Mouse (Mus musculus) intestine, embryonic 15.5 days (tissue): Measurements from ENCODE around the gene Def8. TPM values are rescaled to one million over a fixed set of nuclear protein-coding genes. Genes with fewer than 3 reads are reported as not detected.
A peak's percentile ranks its signal among the peaks of the same experiment; 100 is the strongest.
"Not testable (repeated sequence)": the region's sequence is repeated elsewhere in the genome, so short reads cannot be mapped to it uniquely, and the experiment has no call there.

Source experiments
- ATAC-seq: fragments of 200-750 bp; cut with Nextera tagmentation; 2 replicates; pipeline ENCODE4 v1.8.0; 2017; ENCODE audit warnings: moderate TSS enrichment, moderate library complexity
- H3K27ac ChIP-seq: fragments of 300-500 bp; sonication (generic); 2 replicates; pipeline ENCODE4 v1.5.1; 2015; ENCODE audit warnings: mild to moderate bottlenecking, inconsistent platforms
- H3K27me3 ChIP-seq: fragments of 300-500 bp; sonication (generic); replicated peaks from 2 replicates; pipeline ENCODE4 v1.6.1; 2015; ENCODE audit warnings: inconsistent platforms
- H3K36me3 ChIP-seq: fragments of 300-500 bp; sonication (generic); 2 replicates; pipeline ENCODE4 v1.6.1; 2015; ENCODE audit warnings: inconsistent platforms
- H3K4me1 ChIP-seq: fragments of 300-500 bp; sonication (generic); replicated peaks from 2 replicates; pipeline ENCODE4 v1.6.1; 2015; ENCODE audit warnings: inconsistent platforms
- H3K4me2 ChIP-seq: fragments of 300-500 bp; sonication (generic); replicated peaks from 2 replicates; pipeline ENCODE4 v1.6.1; 2015; ENCODE audit warnings: mild to moderate bottlenecking, inconsistent platforms
- H3K4me3 ChIP-seq: fragments of 300-500 bp; sonication (generic); replicated peaks from 2 replicates; pipeline ENCODE4 v1.5.1; 2015; ENCODE audit warnings: inconsistent platforms
- H3K9ac ChIP-seq: fragments of 300-500 bp; sonication (generic); 2 replicates; pipeline ENCODE4 v1.6.1; 2015; ENCODE audit warnings: inconsistent platforms
- H3K9me3 ChIP-seq: fragments of 300-500 bp; sonication (generic); 2 replicates; pipeline ENCODE4 v1.6.1; 2016; ENCODE audit warnings: inconsistent platforms
- WGBS: fragments of 180-500 bp; shearing (Covaris S2); methylation state at CpG from one replicate; pipeline ENCODE4 v1.1.7; 2015; 5-methylcytosine and 5-hydroxymethylcytosine counted together
- polyA plus RNA-seq: library from polyadenylated mRNA; unstranded; fragments of >200 nt; fragmentation: Nextera tagmentation; extraction: Ambion mirVana; gene quantifications from 2 replicates; pipeline ENCODE4 v1.2.1, GENCODE M21; 2015

Gene Def8
- polyA plus RNA-seq, 1 experiment from 2014 or later, result 26.0 TPM

GRCm38 (mm10) chr8:123404521-123404920 lies 18.8 kb upstream of the Def8 start:
- H3K27me3 ChIP-seq, result peaks cover 16% of the 10 kb centered on the region
- H3K36me3 ChIP-seq, result peaks cover 16% of the 10 kb centered on the region
- WGBS, result 60% methylated on average over 8 of the region's 8 CpGs
- H3K4me3 ChIP-seq, result no peak overlapping the region
- ATAC-seq, result no peak
- no peaks in the 10 kb centered on the region for H3K9me3 ChIP-seq
- H3K9ac ChIP-seq, result no peak overlapping the region
- no peaks in the 10 kb centered on the region for H3K4me1 ChIP-seq
- H3K27ac ChIP-seq, result no peak overlapping the region
- H3K4me2 ChIP-seq, result no peak overlapping the region

GRCm38 (mm10) chr8:123406786-123407185 lies 16.5 kb upstream of the Def8 start, which contains the start of gene Mc1r:
Mc1r (plus strand) TSS chr8:123407107.
- no peak within 1 kb of the TSS for H3K4me2 ChIP-seq
- H3K27me3 ChIP-seq, result peaks cover 39% of the 10 kb centered on the region
- H3K36me3 ChIP-seq, result peaks cover 6% of the 10 kb centered on the region; the same call in 1 of the 2 replicates
- no peak for ATAC-seq
- no peaks in the 10 kb centered on the region for H3K9me3 ChIP-seq
- peaks cover 9% of the 10 kb centered on the region for H3K4me1 ChIP-seq
- H3K27ac ChIP-seq, result no peak within 1 kb of the TSS
- 7% methylated on average over 4 of the region's 4 CpGs for WGBS
- no peak within 1 kb of the TSS for H3K9ac ChIP-seq
- no peak within 1 kb of the TSS for H3K4me3 ChIP-seq

- Histone ChIP-seq H3K27ac (no peak overlapping the region), H3K9ac (no peak overlapping the region), H3K27me3 (peaks cover 47% of the 10 kb centered on the region), H3K4me1 (peaks cover 9% of the 10 kb centered on the region), H3K36me3 (no peaks in the 10 kb centered on the region), H3K4me3 (no peak overlapping the region), H3K4me2 (no peak overlapping the region), H3K9me3 (no peaks in the 10 kb centered on the region)
- WGBS, result 85% methylated on average over 13 of the region's 13 CpGs
- no peak for ATAC-seq
Observed at GRCm38 (mm10) chr8:123407612-123408011, 15.7 kb upstream of the Def8 start.

- Histone ChIP-seq H3K9ac (no peak overlapping the region), H3K9me3 (no peaks in the 10 kb centered on the region), H3K4me2 (no peak overlapping the region), H3K4me3 (no peak overlapping the region), H3K36me3 (no peaks in the 10 kb centered on the region), H3K27ac (no peak overlapping the region), H3K4me1 (peaks cover 9% of the 10 kb centered on the region), H3K27me3 (peaks cover 59% of the 10 kb centered on the region)
- 70% methylated on average over 9 of the region's 9 CpGs for WGBS
- ATAC-seq, result no peak
Observed at GRCm38 (mm10) chr8:123408586-123409544, 14.5 kb upstream of the Def8 start.

GRCm38 (mm10) chr8:123410049-123410587 lies 13.2 kb upstream of the Def8 start:
- peaks cover 9% of the 10 kb centered on the region for H3K4me1 ChIP-seq
- no peak overlapping the region for H3K4me3 ChIP-seq
- no peak for ATAC-seq
- H3K9me3 ChIP-seq, result no peaks in the 10 kb centered on the region
- no peak overlapping the region for H3K27ac ChIP-seq
- H3K36me3 ChIP-seq, result no peaks in the 10 kb centered on the region
- WGBS, result 70% methylated on average over 8 of the region's 8 CpGs
- no peak overlapping the region for H3K4me2 ChIP-seq
- H3K27me3 ChIP-seq, result peaks cover 63% of the 10 kb centered on the region
- H3K9ac ChIP-seq, result no peak overlapping the region

- H3K4me3 ChIP-seq, result peak overlapping the region; percentile 25; the same call in 1 of the 2 replicates
Observed at GRCm38 (mm10) chr8:123410788-123411187, 12.5 kb upstream of the Def8 start.

GRCm38 (mm10) chr8:123411246-123411645 lies 12.1 kb upstream of the Def8 start, which contains the start of gene Tubb3:
Tubb3 (plus strand) TSS chr8:123411424.
- no peaks in the 10 kb centered on the region for H3K9me3 ChIP-seq
- peaks cover 63% of the 10 kb centered on the region for H3K27me3 ChIP-seq
- peaks cover 9% of the 10 kb centered on the region for H3K4me1 ChIP-seq
- ATAC-seq, result peak; percentile 82
- under 1% methylated on average over 29 of the region's 29 CpGs for WGBS
- H3K4me3 ChIP-seq, result peak within 1 kb of the TSS; percentile 25
- no peak within 1 kb of the TSS for H3K27ac ChIP-seq
- H3K4me2 ChIP-seq, result peak within 1 kb of the TSS; percentile 57
- no peaks in the 10 kb centered on the region for H3K36me3 ChIP-seq
- no peak within 1 kb of the TSS for H3K9ac ChIP-seq

More at GRCm38 (mm10) chr8:123410788-123411187, 12.5 kb upstream of the Def8 start:
- WGBS, result 12% methylated on average over 11 of the region's 11 CpGs
- no peak overlapping the region for H3K27ac ChIP-seq
- H3K9me3 ChIP-seq, result no peaks in the 10 kb centered on the region
- peak overlapping the region; percentile 57 for H3K4me2 ChIP-seq
- H3K9ac ChIP-seq, result no peak overlapping the region
- peaks cover 9% of the 10 kb centered on the region for H3K4me1 ChIP-seq
- H3K27me3 ChIP-seq, result peaks cover 63% of the 10 kb centered on the region
- no peaks in the 10 kb centered on the region for H3K36me3 ChIP-seq
- no peak for ATAC-seq

- H3K4me3 ChIP-seq, result peak overlapping the region; percentile 25
- H3K4me2 ChIP-seq, result peak overlapping the region; percentile 57
- no peak overlapping the region for H3K27ac ChIP-seq
- WGBS, result 11% methylated on average over 16 of the region's 16 CpGs
- H3K4me1 ChIP-seq, result peaks cover 9% of the 10 kb centered on the region
- ATAC-seq, result no peak
- H3K27me3 ChIP-seq, result peaks cover 63% of the 10 kb centered on the region
- no peak overlapping the region for H3K9ac ChIP-seq
- H3K36me3 ChIP-seq, result no peaks in the 10 kb centered on the region
- H3K9me3 ChIP-seq, result no peaks in the 10 kb centered on the region
Observed at GRCm38 (mm10) chr8:123411781-123412327, 11.5 kb upstream of the Def8 start.

GRCm38 (mm10) chr8:123412560-123413170 lies 10.7 kb upstream of the Def8 start:
- ATAC-seq, result no peak
- Histone ChIP-seq H3K4me2 (no peak overlapping the region), H3K4me1 (peaks cover 9% of the 10 kb centered on the region), H3K9ac (no peak overlapping the region), H3K4me3 (0 out of 2 replicates have a peak overlapping the region, but pooled peaks have one; percentile 25), H3K27ac (no peak overlapping the region), H3K36me3 (no peaks in the 10 kb centered on the region), H3K27me3 (peaks cover 58% of the 10 kb centered on the region), H3K9me3 (no peaks in the 10 kb centered on the region)
- 5% methylated on average over 12 of the region's 12 CpGs for WGBS

GRCm38 (mm10) chr8:123414255-123414654 lies 9.1 kb upstream of the Def8 start:
- Histone ChIP-seq H3K27me3 (peaks cover 49% of the 10 kb centered on the region), H3K4me1 (peaks cover 9% of the 10 kb centered on the region), H3K9me3 (no peaks in the 10 kb centered on the region), H3K27ac (no peak overlapping the region), H3K36me3 (no peaks in the 10 kb centered on the region), H3K4me2 (no peak overlapping the region), H3K9ac (no peak overlapping the region), H3K4me3 (no peak overlapping the region)
- ATAC-seq, result no peak
- 8% methylated on average over 9 of the region's 9 CpGs for WGBS

- whole genome bisulfite sequencing, result 81% methylated on average over 5 of the region's 5 CpGs
- not testable (repeated sequence) for ATAC-seq
Observed at GRCm38 (mm10) chr8:123414997-123415696, 8.2 kb upstream of the Def8 start.

More at GRCm38 (mm10) chr8:123414997-123415696, 8.2 kb upstream of the Def8 start:
- H3K4me2 ChIP-seq, H3K36me3 ChIP-seq, H3K9me3 ChIP-seq, H3K27ac ChIP-seq, H3K4me1 ChIP-seq, H3K4me3 ChIP-seq, H3K9ac ChIP-seq: not testable (repeated sequence)
- H3K27me3 ChIP-seq, result peaks cover 41% of the 10 kb centered on the region
